Mouse (Mus musculus) liver, embryonic 14.5 days (tissue): ENCODE results near the gene Spock1.

Source experiments
- CTCF ChIP-seq: IDR thresholded peaks from 2 replicates; pipeline ENCODE4 v1.5.1; 2016; ENCODE audit warnings: antibody characterized with exemption, low read depth, control low read depth
- EP300 ChIP-seq: IDR thresholded peaks from 2 replicates; pipeline ENCODE4 v1.6.1; 2016; ENCODE audit warnings: antibody characterized with exemption, low read depth

- TF ChIP-seq CTCF, result no peak
- TF ChIP-seq EP300, result no peak
These were observed 339.7 kb downstream of the Spock1 start for GRCm38 (mm10) chr13:57568404-57568803.
